Mouse (Mus musculus) lung, postnatal 0 days (tissue): Measurements from ENCODE around the gene Zfp575.

ENCODE experiments used
- CTCF ChIP-seq: IDR thresholded peaks from 2 replicates; pipeline ENCODE4 v1.5.1; 2016; ENCODE audit warnings: antibody characterized with exemption, mild to moderate bottlenecking
- EP300 ChIP-seq: IDR thresholded peaks from 2 replicates; pipeline ENCODE4 v1.6.1; 2016; ENCODE audit warnings: antibody characterized with exemption, mild to moderate bottlenecking, control low read depth

GRCm38 (mm10) chr7:24608017-24608416 lies 20.6 kb upstream of the Zfp575 start:
- TF ChIP-seq CTCF (no peak), EP300 (no peak)
